Mouse (Mus musculus) lung, embryonic 14.5 days (tissue): ENCODE results near the gene Vezf1. TPM values are rescaled to one million over a fixed set of nuclear protein-coding genes. Genes with fewer than 3 reads are reported as not detected.
A peak's percentile ranks its signal among the peaks of the same experiment; 100 is the strongest.
"Not testable (repeated sequence)": the region's sequence is repeated elsewhere in the genome, so short reads cannot be mapped to it uniquely, and the experiment has no call there.

Source experiments
- ATAC-seq: fragments of 200-750 bp; cut with Nextera tagmentation; 2 replicates; pipeline ENCODE4 v1.8.0; 2017; ENCODE audit warnings: mild to moderate bottlenecking, moderate TSS enrichment, moderate library complexity; ENCODE audit not compliant: insufficient read depth
- DNase-seq: peaks from one replicate; pipeline ENCODE4 v3.0.0-alpha.2; 2015
- H3K27ac ChIP-seq: fragments of 300-500 bp; sonication (generic); 2 replicates; pipeline ENCODE4 v1.5.1; 2014; ENCODE audit warnings: low read depth, mild to moderate bottlenecking, moderate library complexity
- H3K27me3 ChIP-seq: fragments of 300-500 bp; sonication (generic); 2 replicates; pipeline ENCODE4 v1.6.1; 2014; ENCODE audit warnings: low read length, control low read depth; ENCODE audit not compliant: insufficient read depth
- H3K36me3 ChIP-seq: fragments of 300-500 bp; sonication (generic); 2 replicates; pipeline ENCODE4 v1.6.1; 2014; ENCODE audit warnings: control low read depth; ENCODE audit not compliant: insufficient read depth
- H3K4me1 ChIP-seq: fragments of 300-500 bp; sonication (generic); 2 replicates; pipeline ENCODE4 v1.6.1; 2014; ENCODE audit warnings: antibody characterized with exemption, control low read depth; ENCODE audit not compliant: insufficient read depth
- H3K4me2 ChIP-seq: fragments of 300-500 bp; sonication (generic); 2 replicates; pipeline ENCODE4 v1.6.1; 2014; ENCODE audit warnings: mild to moderate bottlenecking
- H3K4me3 ChIP-seq: fragments of 300-500 bp; sonication (generic); 2 replicates; pipeline ENCODE4 v1.5.1; 2014; ENCODE audit warnings: low read depth, low read length
- H3K9ac ChIP-seq: fragments of 300-500 bp; sonication (generic); 2 replicates; pipeline ENCODE4 v1.6.1; 2014
- H3K9me3 ChIP-seq: fragments of 300-500 bp; sonication (generic); 2 replicates; pipeline ENCODE4 v1.6.1; 2016; ENCODE audit warnings: low read depth, low read length, control low read depth
- CTCF ChIP-seq: IDR thresholded peaks from 2 replicates; pipeline ENCODE4 v1.5.1; 2016; ENCODE audit warnings: antibody characterized with exemption, low read depth
- WGBS: fragments of 180-500 bp; shearing (Covaris S2); extraction: QIAGEN DNeasy Blood & Tissue Kit; methylation state at CpG from one replicate; pipeline ENCODE4 v1.1.7; 2014; 5-methylcytosine and 5-hydroxymethylcytosine counted together
- polyA plus RNA-seq: library from polyadenylated mRNA; unstranded; fragments of >200 nt; fragmentation: Nextera tagmentation; extraction: Ambion mirVana; gene quantifications from 2 replicates; pipeline ENCODE4 v1.2.1, GENCODE M21; 2014

Vezf1 gene
- polyA plus RNA-seq, 1 experiment from 2014 or later = 44.5 TPM

- 69% methylated on average over 7 of the region's 7 CpGs for WGBS
- no peak overlapping the region for H3K9ac ChIP-seq
- H3K36me3 ChIP-seq = no peaks in the 10 kb centered on the region
- H3K4me1 ChIP-seq = no peaks in the 10 kb centered on the region
- H3K9me3 ChIP-seq = no peaks in the 10 kb centered on the region
- no peaks in the 10 kb centered on the region for H3K27me3 ChIP-seq
- no peak for TF ChIP-seq CTCF
- DNase-seq (no peak), ATAC-seq (no peak)
- H3K4me3 ChIP-seq = no peak overlapping the region
- H3K4me2 ChIP-seq = no peak overlapping the region
- H3K27ac ChIP-seq = no peak overlapping the region
These were observed 32.1 kb upstream of the Vezf1 start for GRCm38 (mm10) chr11:88035970-88036369.

GRCm38 (mm10) chr11:88036761-88037251, 31.3 kb upstream of the Vezf1 start:
- Histone ChIP-seq H3K36me3 (no peaks in the 10 kb centered on the region), H3K4me3 (no peak overlapping the region), H3K27me3 (no peaks in the 10 kb centered on the region), H3K9me3 (no peaks in the 10 kb centered on the region), H3K27ac (no peak overlapping the region; the same call in 1 of the 2 replicates), H3K4me1 (no peaks in the 10 kb centered on the region), H3K4me2 (no peak overlapping the region), H3K9ac (no peak overlapping the region)
- no peak for TF ChIP-seq CTCF
- WGBS = 70% methylated on average over 10 of the region's 10 CpGs
- ATAC-seq (no peak), DNase-seq (no peak)

GRCm38 (mm10) chr11:88037386-88037785, 30.7 kb upstream of the Vezf1 start:
- DNase-seq (no peak), ATAC-seq (no peak)
- Histone ChIP-seq H3K27me3 (no peaks in the 10 kb centered on the region), H3K4me3 (no peak overlapping the region), H3K4me1 (no peaks in the 10 kb centered on the region), H3K9ac (no peak overlapping the region), H3K36me3 (no peaks in the 10 kb centered on the region), H3K9me3 (no peaks in the 10 kb centered on the region), H3K27ac (no peak overlapping the region), H3K4me2 (no peak overlapping the region)
- WGBS = 66% methylated on average over 3 of the region's 3 CpGs
- no peak for TF ChIP-seq CTCF

- Histone ChIP-seq H3K9me3 (no peaks in the 10 kb centered on the region), H3K27ac (no peak overlapping the region), H3K36me3 (no peaks in the 10 kb centered on the region), H3K4me2 (no peak overlapping the region), H3K9ac (no peak overlapping the region), H3K4me1 (no peaks in the 10 kb centered on the region), H3K4me3 (no peak overlapping the region), H3K27me3 (no peaks in the 10 kb centered on the region)
- TF ChIP-seq CTCF = no peak
- no peak for DNase-seq
- 95% methylated on average over 1 of the region's 1 CpGs for WGBS
- ATAC-seq = no peak
These were observed 29.0 kb upstream of the Vezf1 start for GRCm38 (mm10) chr11:88039066-88039465.

DNA sequence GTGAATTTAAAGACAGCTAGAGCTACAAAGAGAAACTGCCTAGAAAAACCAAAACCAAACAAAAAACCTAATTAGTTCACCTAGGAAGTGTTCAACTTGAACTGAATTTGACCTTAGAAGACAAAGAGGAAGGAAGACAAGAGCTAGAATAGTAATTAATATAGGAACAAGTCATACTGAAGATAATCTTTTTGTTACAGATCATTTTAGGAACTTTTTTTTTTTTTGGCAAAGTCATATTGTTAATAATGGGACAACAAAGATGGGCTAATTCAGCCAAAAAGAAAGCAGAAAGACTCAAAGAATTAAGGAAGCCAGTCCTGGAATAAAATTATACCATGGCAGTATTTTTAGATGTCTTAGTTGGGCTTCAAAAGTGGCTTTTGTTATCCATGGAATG, 23.8 kb upstream of the Vezf1 start:
- no peak overlapping the region for H3K9ac ChIP-seq
- ATAC-seq = no peak
- no peak for TF ChIP-seq CTCF
- H3K4me2 ChIP-seq = no peak overlapping the region
- H3K27me3 ChIP-seq = no peaks in the 10 kb centered on the region
- H3K9me3 ChIP-seq = no peaks in the 10 kb centered on the region
- H3K4me1 ChIP-seq = 0 out of 2 replicates have a peak, but pooled peaks cover 4% of the 10 kb centered on the region
- peaks cover 6% of the 10 kb centered on the region for H3K36me3 ChIP-seq
- DNase-seq = no peak
- H3K27ac ChIP-seq = no peak overlapping the region
- H3K4me3 ChIP-seq = no peak overlapping the region

DNA sequence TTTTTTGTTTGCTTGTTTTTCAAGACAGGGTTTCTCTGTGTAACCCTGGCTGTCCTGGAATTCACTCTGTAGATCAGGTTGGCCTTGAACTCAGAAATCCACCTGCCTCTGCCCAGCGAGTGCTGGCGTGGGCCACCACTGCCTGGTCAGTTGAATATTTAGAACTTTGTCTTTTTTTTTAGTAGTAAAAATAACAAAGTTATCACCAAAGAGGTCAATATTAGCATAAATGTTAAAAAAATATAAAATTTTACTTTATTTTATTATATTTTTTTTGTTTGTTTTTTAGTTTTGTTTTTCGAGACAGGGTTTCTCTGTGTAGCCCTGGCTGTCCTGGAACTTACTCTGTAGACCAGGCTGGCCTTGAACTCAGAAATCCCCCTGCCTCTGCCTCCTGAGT, 22.9 kb upstream of the Vezf1 start:
- ATAC-seq, H3K4me2 ChIP-seq, H3K4me1 ChIP-seq, H3K9me3 ChIP-seq, H3K27me3 ChIP-seq, H3K4me3 ChIP-seq, H3K9ac ChIP-seq, DNase-seq, H3K27ac ChIP-seq: not testable (repeated sequence)
- H3K36me3 ChIP-seq = peaks cover 15% of the 10 kb centered on the region
- WGBS = 94% methylated on average over 3 of the region's 3 CpGs

GRCm38 (mm10) chr11:88045878-88046277, 22.2 kb upstream of the Vezf1 start:
- Histone ChIP-seq H3K27me3 (no peaks in the 10 kb centered on the region), H3K4me1 (peaks cover 12% of the 10 kb centered on the region), H3K36me3 (peaks cover 21% of the 10 kb centered on the region), H3K9me3 (no peaks in the 10 kb centered on the region), H3K4me2 (peak overlapping the region; percentile 93), H3K27ac (no peak overlapping the region), H3K4me3 (peak overlapping the region; percentile 99; the same call in 1 of the 2 replicates), H3K9ac (no peak overlapping the region)
- TF ChIP-seq CTCF = no peak
- DNase-seq (no peak), ATAC-seq (no peak)
- WGBS = 73% methylated on average over 4 of the region's 4 CpGs
